Mouse (Mus musculus) E14TG2a.4 (cell line): ENCODE results near the gene Rab35.

Experiments
- H3K27me3 ChIP-seq: 2 replicates; pipeline ENCODE4 v1.6.1; 2014; ENCODE audit warnings: low read length, control low read depth; ENCODE audit not compliant: insufficient read depth
- H3K36me3 ChIP-seq: 2 replicates; pipeline ENCODE4 v1.6.1; 2014; ENCODE audit warnings: low read length, control low read depth; ENCODE audit not compliant: insufficient read depth
- H3K4me1 ChIP-seq: replicated peaks from 2 replicates; pipeline ENCODE4 v1.6.1; 2014; ENCODE audit warnings: low read depth, low read length, control low read depth
- H3K4me3 ChIP-seq: replicated peaks from 2 replicates; pipeline ENCODE4 v1.5.1; 2014; ENCODE audit warnings: mild to moderate bottlenecking, low read length
- H3K9me3 ChIP-seq: 2 replicates; pipeline ENCODE4 v1.6.1; 2014; ENCODE audit warnings: low read length, control low read depth
- CTCF ChIP-seq: conservative IDR thresholded peaks from 2 replicates; pipeline ENCODE4 v1.5.1; 2014; ENCODE audit warnings: low read length
- NANOG ChIP-seq: IDR thresholded peaks from 2 replicates; pipeline ENCODE4 v1.6.1; 2014; ENCODE audit warnings: borderline replicate concordance, low read length, mixed read lengths
- POU5F1 ChIP-seq: IDR thresholded peaks from 2 replicates; pipeline ENCODE4 v1.6.1; 2014; ENCODE audit warnings: low read length, borderline replicate concordance

The Rab35 gene

GRCm38 (mm10) chr5:115631505-115632357 is at the start of gene Rab35:
Rab35 (plus strand) TSS chr5:115631908.
- H3K4me3 ChIP-seq, result peak within 1 kb of the TSS; percentile 97
- H3K4me1 ChIP-seq, result peaks cover 71% of the 10 kb centered on the region
- TF ChIP-seq NANOG (no peak), POU5F1 (no peak), CTCF (no peak)
- peaks cover 28% of the 10 kb centered on the region for H3K36me3 ChIP-seq
- H3K9me3 ChIP-seq, result no peaks in the 10 kb centered on the region
- peaks cover 5% of the 10 kb centered on the region; the same call in 1 of the 2 replicates for H3K27me3 ChIP-seq

DNA sequence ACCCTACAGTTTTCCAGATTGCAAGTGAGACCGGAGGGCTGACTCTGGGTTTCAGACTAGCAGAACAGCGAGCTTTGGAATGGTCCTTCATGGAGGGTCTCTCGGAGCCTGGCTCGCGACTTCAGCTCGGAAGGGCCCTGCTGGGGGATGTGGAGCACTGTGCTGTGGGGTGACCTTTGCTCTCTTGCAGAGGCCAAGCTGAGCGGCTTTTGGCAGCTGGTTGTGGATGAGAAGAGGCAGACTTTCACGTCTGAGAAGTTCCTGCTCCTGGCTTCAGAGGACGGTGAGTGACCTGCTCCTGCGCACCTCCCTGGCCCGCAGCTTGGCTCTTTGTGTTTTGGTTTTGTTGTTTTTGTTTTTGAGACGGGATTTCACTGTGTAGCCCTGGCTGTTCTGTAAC is 46.1 kb upstream of the Rab35 start:
- TF ChIP-seq POU5F1, result no peak
- TF ChIP-seq CTCF, result no peak
- no peak for TF ChIP-seq NANOG
- Histone ChIP-seq H3K27me3 (no peaks in the 10 kb centered on the region), H3K4me3 (no peak overlapping the region), H3K36me3 (peaks cover 90% of the 10 kb centered on the region), H3K4me1 (peaks cover 55% of the 10 kb centered on the region), H3K9me3 (no peaks in the 10 kb centered on the region)

DNA sequence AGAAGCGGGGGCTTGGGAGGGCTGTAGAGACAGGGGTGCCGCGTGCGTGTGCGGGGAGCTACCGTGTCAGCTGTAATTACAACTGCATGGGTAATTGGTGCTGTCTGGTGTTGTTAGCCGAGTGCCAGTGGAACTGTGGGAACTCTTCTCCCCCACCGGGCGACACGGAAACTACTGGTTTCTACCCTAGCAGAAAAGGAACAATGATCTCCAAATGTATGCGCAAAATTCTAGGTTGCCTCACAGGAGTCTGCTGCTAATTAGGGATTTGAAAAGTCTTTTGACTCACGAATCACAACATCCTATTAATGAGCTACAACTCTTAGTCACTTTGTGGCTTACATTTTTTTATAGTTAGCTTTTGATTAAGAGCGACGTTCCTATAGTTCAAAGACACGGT is 45.5 kb upstream of the Rab35 start:
- Histone ChIP-seq H3K27me3 (no peaks in the 10 kb centered on the region), H3K36me3 (peaks cover 90% of the 10 kb centered on the region), H3K4me1 (peaks cover 49% of the 10 kb centered on the region), H3K9me3 (no peaks in the 10 kb centered on the region), H3K4me3 (no peak overlapping the region)
- no peak for TF ChIP-seq CTCF

GRCm38 (mm10) chr5:115586780-115587179 is 44.9 kb upstream of the Rab35 start:
- no peak overlapping the region for H3K4me3 ChIP-seq
- H3K36me3 ChIP-seq, result peaks cover 91% of the 10 kb centered on the region
- peaks cover 46% of the 10 kb centered on the region for H3K4me1 ChIP-seq
- no peaks in the 10 kb centered on the region for H3K27me3 ChIP-seq
- TF ChIP-seq NANOG, result no peak
- TF ChIP-seq POU5F1, result no peak
- no peak for TF ChIP-seq CTCF
- H3K9me3 ChIP-seq, result no peaks in the 10 kb centered on the region

- no peak for TF ChIP-seq CTCF
- TF ChIP-seq NANOG, result no peak
- no peak for TF ChIP-seq POU5F1
- Histone ChIP-seq H3K4me1 (peaks cover 31% of the 10 kb centered on the region), H3K27me3 (no peaks in the 10 kb centered on the region), H3K9me3 (no peaks in the 10 kb centered on the region), H3K4me3 (no peak overlapping the region), H3K36me3 (peaks cover 91% of the 10 kb centered on the region)
These were observed 40.7 kb upstream of the Rab35 start for GRCm38 (mm10) chr5:115591028-115591427.

- Histone ChIP-seq H3K27me3 (no peaks in the 10 kb centered on the region), H3K36me3 (peaks cover 91% of the 10 kb centered on the region)
These were observed 40.2 kb upstream of the Rab35 start for GRCm38 (mm10) chr5:115591506-115591905.

GRCm38 (mm10) chr5:115603561-115603960 is 28.1 kb upstream of the Rab35 start:
- Histone ChIP-seq H3K4me1 (peaks cover 27% of the 10 kb centered on the region), H3K9me3 (no peaks in the 10 kb centered on the region), H3K36me3 (peaks cover 96% of the 10 kb centered on the region), H3K27me3 (no peaks in the 10 kb centered on the region), H3K4me3 (no peak overlapping the region)
- no peak for TF ChIP-seq POU5F1

More at GRCm38 (mm10) chr5:115591506-115591905, 40.2 kb upstream of the Rab35 start:
- Histone ChIP-seq H3K4me3 (no peak overlapping the region), H3K9me3 (no peaks in the 10 kb centered on the region), H3K4me1 (peaks cover 26% of the 10 kb centered on the region)
- TF ChIP-seq NANOG (no peak), POU5F1 (no peak), CTCF (no peak)

DNA sequence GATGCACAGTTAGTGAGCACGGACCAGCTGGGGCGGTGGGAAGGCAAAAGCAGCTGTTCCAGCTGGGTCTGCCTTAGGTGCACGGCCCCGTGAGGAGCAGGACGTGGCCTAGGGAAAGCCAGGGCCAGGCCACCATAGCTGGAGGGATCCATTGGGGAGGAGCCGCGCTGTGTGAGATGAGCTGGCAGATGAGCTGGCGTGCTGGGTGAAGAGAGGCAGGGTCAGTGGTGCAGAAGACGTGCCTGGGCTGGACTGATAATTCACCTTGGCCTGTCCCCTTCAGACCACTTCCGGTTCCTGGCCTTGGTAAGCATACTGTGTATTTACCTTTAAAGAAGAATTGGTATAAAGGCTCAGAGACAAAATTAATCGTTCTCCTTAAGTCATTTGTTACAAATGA is 20.1 kb upstream of the Rab35 start:
- Histone ChIP-seq H3K9me3 (no peaks in the 10 kb centered on the region), H3K4me1 (peaks cover 66% of the 10 kb centered on the region), H3K36me3 (peaks cover 99% of the 10 kb centered on the region), H3K27me3 (no peaks in the 10 kb centered on the region), H3K4me3 (no peak overlapping the region)
- TF ChIP-seq POU5F1, result no peak
- no peak for TF ChIP-seq NANOG
- no peak for TF ChIP-seq CTCF

DNA sequence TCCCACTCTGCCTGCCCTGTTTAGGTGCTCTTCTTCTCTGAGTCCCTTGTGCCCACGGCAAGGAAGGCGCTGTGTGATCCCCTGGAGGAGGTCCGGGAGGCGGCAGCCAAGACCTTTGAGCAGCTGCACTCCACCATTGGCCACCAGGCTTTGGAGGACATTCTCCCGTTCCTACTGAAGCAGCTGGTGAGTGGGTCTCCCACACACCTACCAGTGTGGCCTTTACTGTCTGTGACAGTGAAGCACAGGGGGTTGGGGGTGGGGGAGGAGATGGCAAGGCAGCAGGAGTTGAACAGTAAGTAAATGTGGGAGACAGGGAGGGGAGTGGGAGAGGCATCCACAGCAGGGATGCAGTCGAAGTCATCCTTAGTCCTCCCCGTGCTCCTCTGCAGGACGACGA is 18.4 kb upstream of the Rab35 start:
- Histone ChIP-seq H3K4me1 (peaks cover 74% of the 10 kb centered on the region), H3K27me3 (no peaks in the 10 kb centered on the region), H3K9me3 (no peaks in the 10 kb centered on the region), H3K36me3 (peaks cover 100% of the 10 kb centered on the region), H3K4me3 (no peak overlapping the region)
- TF ChIP-seq POU5F1 (no peak), CTCF (no peak)
